Mouse (Mus musculus) stomach, embryonic 14.5 days (tissue): Measurements from ENCODE around the gene Slc36a4. TPM values are rescaled to one million over a fixed set of nuclear protein-coding genes. Genes with fewer than 3 reads are reported as not detected.

Experiments used
- ATAC-seq: fragments of 200-750 bp; cut with Nextera tagmentation; 2 replicates; pipeline ENCODE4 v1.8.0; 2017; ENCODE audit warnings: low read depth, moderate TSS enrichment; ENCODE audit not compliant: insufficient number of reproducible peaks, insufficient read depth, low FRiP score
- H3K27ac ChIP-seq: fragments of 300-500 bp; sonication (generic); 2 replicates; pipeline ENCODE4 v1.5.1; 2014; ENCODE audit warnings: mild to moderate bottlenecking, low read length, moderate library complexity, mixed read lengths
- H3K27me3 ChIP-seq: fragments of 300-500 bp; sonication (generic); 2 replicates; pipeline ENCODE4 v1.6.1; 2014; ENCODE audit warnings: low read length, control low read depth, mixed read lengths; ENCODE audit not compliant: control insufficient read depth, insufficient read depth
- H3K36me3 ChIP-seq: fragments of 300-500 bp; sonication (generic); 2 replicates; pipeline ENCODE4 v1.6.1; 2014; ENCODE audit warnings: mild to moderate bottlenecking, control low read depth, low read length, moderate library complexity, mixed read lengths; ENCODE audit not compliant: control insufficient read depth, insufficient read depth
- H3K4me1 ChIP-seq: fragments of 300-500 bp; sonication (generic); 2 replicates; pipeline ENCODE4 v1.6.1; 2014; ENCODE audit warnings: low read length, control low read depth, mixed read lengths; ENCODE audit not compliant: control insufficient read depth, insufficient read depth
- H3K4me2 ChIP-seq: fragments of 300-500 bp; sonication (generic); replicated peaks from 2 replicates; pipeline ENCODE4 v1.6.1; 2014; ENCODE audit warnings: low read depth, low read length, control low read depth
- H3K4me3 ChIP-seq: fragments of 300-500 bp; sonication (generic); 2 replicates; pipeline ENCODE4 v1.5.1; 2014; ENCODE audit warnings: low read depth, low read length, control low read depth
- H3K9ac ChIP-seq: fragments of 300-500 bp; sonication (generic); replicated peaks from 2 replicates; pipeline ENCODE4 v1.6.1; 2014; ENCODE audit warnings: low read depth, mild to moderate bottlenecking, control low read depth, low read length, moderate library complexity, mixed read lengths
- H3K9me3 ChIP-seq: fragments of 300-500 bp; sonication (generic); 2 replicates; pipeline ENCODE4 v1.6.1; 2016; ENCODE audit warnings: low read depth, low read length, control low read depth; ENCODE audit not compliant: control insufficient read depth
- WGBS: fragments of 180-500 bp; shearing (Covaris S2); extraction: QIAGEN DNeasy Blood & Tissue Kit; methylation state at CpG from one replicate; pipeline ENCODE4 v1.1.7; 2014; 5-methylcytosine and 5-hydroxymethylcytosine counted together
- polyA plus RNA-seq: library from polyadenylated mRNA; unstranded; fragments of >200 nt; fragmentation: Nextera tagmentation; extraction: Ambion mirVana; gene quantifications from 2 replicates; pipeline ENCODE4 v1.2.1, GENCODE M21; 2014

Slc36a4 gene
- polyA plus RNA-seq, 1 experiment from 2014 or later, result 28.7 TPM

- Histone ChIP-seq H3K9me3 (no peaks in the 10 kb centered on the region), H3K27me3 (no peaks in the 10 kb centered on the region), H3K9ac (no peak overlapping the region), H3K4me3 (no peak overlapping the region), H3K27ac (no peak overlapping the region), H3K4me1 (no peaks in the 10 kb centered on the region), H3K4me2 (no peak overlapping the region), H3K36me3 (no peaks in the 10 kb centered on the region)
- WGBS, result 56% methylated on average over 4 of the region's 4 CpGs
- ATAC-seq, result no peak
These were observed 15.7 kb upstream of the Slc36a4 start for GRCm38 (mm10) chr9:15693847-15694246.

- WGBS, result 39% methylated on average over 5 of the region's 5 CpGs
- no peak for ATAC-seq
These were observed 14.5 kb upstream of the Slc36a4 start for GRCm38 (mm10) chr9:15694989-15695388.

GRCm38 (mm10) chr9:15705706-15706105 lies 3.8 kb upstream of the Slc36a4 start:
- 72% methylated on average over 10 of the region's 10 CpGs for WGBS
- H3K27me3 ChIP-seq, result no peaks in the 10 kb centered on the region
- no peaks in the 10 kb centered on the region for H3K36me3 ChIP-seq
- no peaks in the 10 kb centered on the region for H3K4me1 ChIP-seq
- ATAC-seq, result no peak
- H3K9ac ChIP-seq, result no peak overlapping the region
- no peak overlapping the region for H3K4me2 ChIP-seq
- H3K27ac ChIP-seq, result no peak overlapping the region
- H3K9me3 ChIP-seq, result no peaks in the 10 kb centered on the region
- no peak overlapping the region for H3K4me3 ChIP-seq

More at GRCm38 (mm10) chr9:15694989-15695388, 14.5 kb upstream of the Slc36a4 start:
- Histone ChIP-seq H3K4me3 (no peak overlapping the region), H3K9me3 (no peaks in the 10 kb centered on the region), H3K4me2 (no peak overlapping the region), H3K4me1 (no peaks in the 10 kb centered on the region), H3K27ac (no peak overlapping the region), H3K36me3 (no peaks in the 10 kb centered on the region), H3K9ac (no peak overlapping the region), H3K27me3 (no peaks in the 10 kb centered on the region)

- Histone ChIP-seq H3K27ac (no peak overlapping the region; the same call in 1 of the 2 replicates), H3K9me3 (no peaks in the 10 kb centered on the region), H3K27me3 (no peaks in the 10 kb centered on the region), H3K4me2 (peak overlapping the region; percentile 69), H3K4me1 (no peaks in the 10 kb centered on the region), H3K9ac (peak overlapping the region; percentile 68), H3K36me3 (no peaks in the 10 kb centered on the region), H3K4me3 (peak overlapping the region; percentile 69)
- WGBS, result 15% methylated on average over 14 of the region's 14 CpGs
- peak; percentile 34; the same call in 1 of the 2 replicates for ATAC-seq
These were observed 449 bp upstream of the Slc36a4 start for GRCm38 (mm10) chr9:15708979-15709598.

GRCm38 (mm10) chr9:15710821-15711565 lies 1.5 kb downstream of the Slc36a4 start:
- 87% methylated on average over 13 of the region's 13 CpGs for WGBS
- ATAC-seq, result no peak

GRCm38 (mm10) chr9:15711676-15712075 lies 2.1 kb downstream of the Slc36a4 start:
- no peak overlapping the region for H3K4me2 ChIP-seq
- H3K27me3 ChIP-seq, result no peaks in the 10 kb centered on the region
- H3K9me3 ChIP-seq, result no peaks in the 10 kb centered on the region
- H3K4me3 ChIP-seq, result no peak overlapping the region
- WGBS, result 94% methylated on average over 7 of the region's 7 CpGs
- no peaks in the 10 kb centered on the region for H3K4me1 ChIP-seq
- no peak overlapping the region for H3K27ac ChIP-seq
- H3K36me3 ChIP-seq, result no peaks in the 10 kb centered on the region
- ATAC-seq, result no peak
- no peak overlapping the region for H3K9ac ChIP-seq

More at GRCm38 (mm10) chr9:15710821-15711565, 1.5 kb downstream of the Slc36a4 start:
- Histone ChIP-seq H3K4me2 (peak overlapping the region; percentile 69), H3K9me3 (no peaks in the 10 kb centered on the region), H3K4me3 (no peak overlapping the region), H3K27me3 (no peaks in the 10 kb centered on the region), H3K36me3 (no peaks in the 10 kb centered on the region), H3K27ac (no peak overlapping the region), H3K4me1 (no peaks in the 10 kb centered on the region), H3K9ac (no peak overlapping the region)

- H3K9ac ChIP-seq, result no peak overlapping the region
- H3K4me2 ChIP-seq, result no peak overlapping the region
- no peaks in the 10 kb centered on the region for H3K27me3 ChIP-seq
- no peak overlapping the region for H3K27ac ChIP-seq
- no peaks in the 10 kb centered on the region for H3K4me1 ChIP-seq
- 64% methylated on average over 4 of the region's 4 CpGs for WGBS
- H3K9me3 ChIP-seq, result no peaks in the 10 kb centered on the region
- H3K4me3 ChIP-seq, result no peak overlapping the region
- H3K36me3 ChIP-seq, result no peaks in the 10 kb centered on the region
- no peak for ATAC-seq
These were observed 5.3 kb downstream of the Slc36a4 start for GRCm38 (mm10) chr9:15714792-15715191.

GRCm38 (mm10) chr9:15715193-15715989 lies 5.9 kb downstream of the Slc36a4 start:
- ATAC-seq, result no peak
- no peak overlapping the region for H3K27ac ChIP-seq
- WGBS, result 84% methylated on average over 11 of the region's 11 CpGs

More at GRCm38 (mm10) chr9:15715193-15715989, 5.9 kb downstream of the Slc36a4 start:
- Histone ChIP-seq H3K9ac (no peak overlapping the region), H3K9me3 (no peaks in the 10 kb centered on the region), H3K4me1 (no peaks in the 10 kb centered on the region), H3K36me3 (no peaks in the 10 kb centered on the region), H3K4me3 (no peak overlapping the region), H3K27me3 (no peaks in the 10 kb centered on the region), H3K4me2 (no peak overlapping the region)
